Mouse (Mus musculus) CH12.LX (cell line): ENCODE measurements around the gene Myt1l. TPM values are rescaled to one million over a fixed set of nuclear protein-coding genes. Genes with fewer than 3 reads are reported as not detected.

Source experiments
- DNase-seq: peaks from one replicate; pipeline ENCODE4 v3.0.0-alpha.2; 2013; ENCODE audit errors: extremely low read depth
- H3K27ac ChIP-seq: 2 replicates; pipeline ENCODE4 v1.5.1; 2012; ENCODE audit warnings: low read depth, mild to moderate bottlenecking, control low read depth, moderate library complexity; ENCODE audit not compliant: insufficient read depth
- H3K27me3 ChIP-seq: replicated peaks from 2 replicates; pipeline ENCODE3; 2012; ENCODE audit warnings: inconsistent platforms
- H3K36me3 ChIP-seq, 2 experiments: replicated peaks in 1 of 2; 2 replicates each; pipeline versions ENCODE3 to v1.6.1; 2012; ENCODE audit warnings: inconsistent platforms in 1 of 2, low read length in 1 of 2, mild to moderate bottlenecking in 1 of 2, mixed read lengths in 1 of 2, moderate library complexity in 1 of 2; ENCODE audit not compliant: control insufficient read depth in 1 of 2, insufficient read depth in 1 of 2
- H3K4me1 ChIP-seq, 2 experiments: 2 replicates each; pipeline ENCODE4 v1.6.1; 2012; ENCODE audit warnings: inconsistent platforms in 1 of 2, moderate library complexity in 1 of 2; ENCODE audit not compliant: insufficient read depth in 2 of 2, control insufficient read depth in 1 of 2
- H3K4me2 ChIP-seq: 2 replicates; pipeline ENCODE4 v1.6.1; 2012; ENCODE audit warnings: low read depth, mild to moderate bottlenecking, control low read depth; ENCODE audit not compliant: poor library complexity, insufficient read depth, severe bottlenecking
- H3K4me3 ChIP-seq, 3 experiments: fragments of 150-350 bp in 1 of 3; sonication (generic) in 1 of 3; replicated peaks in 1 of 3; 2 replicates each; pipeline versions ENCODE3 to v1.5.1; 2011 to 2012; ENCODE audit warnings: low read depth in 2 of 3, low read length in 2 of 3, mild to moderate bottlenecking in 2 of 3, moderate library complexity in 2 of 3, control low read depth in 1 of 3, improper control_type of control experiment in 1 of 3, inconsistent platforms in 1 of 3, mixed read lengths in 1 of 3; ENCODE audit not compliant: poor library complexity in 1 of 3
- H3K79me2 ChIP-seq: replicated peaks from 2 replicates; pipeline ENCODE4 v1.6.1; 2012; ENCODE audit warnings: mild to moderate bottlenecking, moderate library complexity; ENCODE audit not compliant: control insufficient read depth, poor library complexity, insufficient read depth, severe bottlenecking; ENCODE audit errors: extremely low read depth
- H3K9ac ChIP-seq: 2 replicates; pipeline ENCODE4 v1.6.1; 2012; ENCODE audit warnings: low read depth, mild to moderate bottlenecking, control low read depth, moderate library complexity; ENCODE audit not compliant: insufficient read depth
- H3K9me3 ChIP-seq: replicated peaks from 2 replicates; pipeline ENCODE3; 2012; ENCODE audit warnings: low read length, inconsistent platforms, mixed read lengths
- BHLHE40 ChIP-seq: IDR thresholded peaks from 2 replicates; pipeline ENCODE4 v1.6.1; 2011; ENCODE audit warnings: mild to moderate bottlenecking, low read depth, low read length, improper control_type of control experiment
- CHD1 ChIP-seq: IDR thresholded peaks from 2 replicates; pipeline ENCODE4 v1.6.1; 2012; ENCODE audit warnings: low read depth, low read length, improper control_type of control experiment, inconsistent platforms
- ELF1 ChIP-seq: IDR thresholded peaks from 2 replicates; pipeline ENCODE4 v1.6.1; 2014; ENCODE audit warnings: low read depth, mild to moderate bottlenecking, inconsistent platforms, low read length, improper control_type of control experiment
- EP300 ChIP-seq: IDR thresholded peaks from 2 replicates; pipeline ENCODE4 v1.6.1; 2011; ENCODE audit warnings: low read length, improper control_type of control experiment
- ETS1 ChIP-seq: conservative IDR thresholded peaks from 2 replicates; pipeline ENCODE4 v1.6.1; 2012; ENCODE audit warnings: low read depth, mild to moderate bottlenecking, inconsistent platforms, low read length, improper control_type of control experiment, moderate library complexity
- HCFC1 ChIP-seq: IDR thresholded peaks from 2 replicates; pipeline ENCODE4 v1.6.1; 2012; ENCODE audit warnings: low read depth, mild to moderate bottlenecking, inconsistent platforms, low read length, improper control_type of control experiment
- IRF4 ChIP-seq: IDR thresholded peaks from 2 replicates; pipeline ENCODE4 v1.6.1; 2014; ENCODE audit warnings: low read depth, mild to moderate bottlenecking, inconsistent platforms, low read length, improper control_type of control experiment
- JUND ChIP-seq: conservative IDR thresholded peaks from 2 replicates; pipeline ENCODE4 v1.6.1; 2011; ENCODE audit warnings: low read depth, low read length, improper control_type of control experiment
- KAT2A ChIP-seq: IDR thresholded peaks from 2 replicates; pipeline ENCODE4 v1.6.1; 2012; ENCODE audit warnings: low read length, improper control_type of control experiment, inconsistent platforms; ENCODE audit not compliant: insufficient replicate concordance
- MAX ChIP-seq: IDR thresholded peaks from 2 replicates; pipeline ENCODE4 v1.6.1; 2011; ENCODE audit warnings: low read length, improper control_type of control experiment
- MXI1 ChIP-seq: IDR thresholded peaks from 2 replicates; pipeline ENCODE4 v1.6.1; 2011; ENCODE audit warnings: mild to moderate bottlenecking, low read depth, low read length, improper control_type of control experiment
- MYC ChIP-seq: IDR thresholded peaks from 2 replicates; pipeline ENCODE4 v1.6.1; 2011; ENCODE audit warnings: low read depth, mild to moderate bottlenecking, improper control_type of control experiment, low read length
- NELFE ChIP-seq: IDR thresholded peaks from 2 replicates; pipeline ENCODE4 v1.6.1; 2011; ENCODE audit warnings: low read depth, low read length, improper control_type of control experiment
- NRF1 ChIP-seq: IDR thresholded peaks from 2 replicates; pipeline ENCODE4 v1.6.1; 2014; ENCODE audit warnings: low read depth, mild to moderate bottlenecking, inconsistent platforms, low read length, improper control_type of control experiment, moderate library complexity
- PAX5 ChIP-seq: IDR thresholded peaks from 2 replicates; pipeline ENCODE4 v1.6.1; 2012; ENCODE audit warnings: low read length, inconsistent platforms, mixed read lengths
- POLR2A ChIP-seq: IDR thresholded peaks from 2 replicates; pipeline ENCODE4 v1.6.1; 2011; ENCODE audit warnings: low read depth, mild to moderate bottlenecking, improper control_type of control experiment, low read length
- POLR2AphosphoS2 ChIP-seq: IDR thresholded peaks from 2 replicates; pipeline ENCODE4 v1.6.1; 2011; ENCODE audit warnings: low read depth, low read length, improper control_type of control experiment
- RAD21 ChIP-seq: IDR thresholded peaks from 2 replicates; pipeline ENCODE4 v1.6.1; 2011; ENCODE audit warnings: low read depth, mild to moderate bottlenecking, low read length, improper control_type of control experiment, moderate library complexity
- SIN3A ChIP-seq: IDR thresholded peaks from 2 replicates; pipeline ENCODE4 v1.6.1; 2012; ENCODE audit warnings: low read length, improper control_type of control experiment, inconsistent platforms
- TBP ChIP-seq: conservative IDR thresholded peaks from 2 replicates; pipeline ENCODE4 v1.6.1; 2011; ENCODE audit warnings: low read depth, low read length, improper control_type of control experiment
- USF1 ChIP-seq: IDR thresholded peaks from 2 replicates; pipeline ENCODE4 v1.6.1; 2014; ENCODE audit warnings: low read depth, mild to moderate bottlenecking, inconsistent platforms, low read length, improper control_type of control experiment
- USF2 ChIP-seq: conservative IDR thresholded peaks from 2 replicates; pipeline ENCODE4 v1.6.1; 2011; ENCODE audit warnings: low read depth, low read length, improper control_type of control experiment
- ZC3H11A ChIP-seq: IDR thresholded peaks from 2 replicates; pipeline ENCODE4 v1.6.1; 2012; ENCODE audit warnings: low read depth, mild to moderate bottlenecking, inconsistent platforms, low read length, improper control_type of control experiment
- ZKSCAN1 ChIP-seq: IDR thresholded peaks from 2 replicates; pipeline ENCODE4 v1.6.1; 2012; ENCODE audit warnings: low read depth, inconsistent platforms, low read length, improper control_type of control experiment, borderline replicate concordance
- ZMIZ1 ChIP-seq: IDR thresholded peaks from 2 replicates; pipeline ENCODE4 v1.6.1; 2012; ENCODE audit warnings: low read depth, mild to moderate bottlenecking, inconsistent platforms, low read length, improper control_type of control experiment
- dilution Hi-C: fragments of 300-500 bp; cut with MboI; formaldehyde crosslinking; loops from 2 replicates; pipeline ENCODE4 v1.14.3; 2020; ENCODE audit warnings: low sequenced_read_pairs; ENCODE audit not compliant: extremely low pct_unique_long_range_greater_than_20kb, extremely low pct_ligation_motif_present
- in situ Hi-C: fragments of 300-500 bp; cut with MboI; formaldehyde crosslinking; loops from 3 replicates; pipeline ENCODE4 v1.14.3; 2019; ENCODE audit warnings: low sequenced_read_pairs, low pct_ligation_motif_present, low pct_unique_long_range_greater_than_20kb, mixed read lengths
- polyA plus RNA-seq: library from polyadenylated mRNA; unstranded; fragments of >175 nt; gene quantifications from 2 replicates; pipeline ENCODE4 v1.2.1, GENCODE M21; 2012; ENCODE audit warnings: low read depth; ENCODE audit not compliant: insufficient read length
- total RNA-seq, 2 experiments: library from RNA; depleted of rRNA; stranded (reverse); fragments of 300-350 nt in 1 of 2; fragments of >200 nt in 1 of 2; gene quantifications; 2 replicates each; pipeline ENCODE4 v1.2.3; 2012 to 2014

Gene Myt1l
- total and polyA plus RNA-seq, 3 experiments: 0.31 to 1.1 TPM; not detected in 1

DNA sequence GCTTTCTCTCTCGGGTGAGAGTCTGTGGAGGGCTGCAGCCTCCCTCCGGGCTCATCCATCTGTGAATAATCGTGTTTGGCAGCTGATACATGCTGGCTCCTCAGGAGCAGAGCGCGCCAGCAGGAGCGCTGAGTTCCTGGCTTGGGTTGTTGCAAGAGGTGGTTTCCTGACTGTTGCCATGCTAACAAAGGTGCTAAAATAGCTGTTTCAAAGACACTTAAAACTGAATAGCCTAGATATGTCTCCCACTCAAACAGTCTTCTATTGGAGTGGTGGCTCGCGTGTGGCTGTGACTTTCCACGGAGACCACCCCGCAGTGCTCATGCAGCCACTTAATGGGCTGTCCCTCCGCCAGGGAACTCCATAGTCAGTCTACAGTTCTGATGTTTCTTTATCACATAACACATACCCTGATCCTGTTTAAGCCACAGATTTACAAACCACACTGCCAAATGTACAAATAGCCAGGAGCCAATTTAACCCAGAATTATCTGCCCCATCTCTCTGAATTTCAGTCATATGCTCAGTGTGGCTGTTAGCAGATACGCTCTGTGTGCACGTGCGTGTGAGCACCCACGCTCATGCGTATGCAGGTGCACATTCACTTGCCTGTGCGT is 195.6 kb downstream of the Myt1l start:
- DNase-seq: no peak
- in situ Hi-C loops: no loop called here
- H3K4me3 ChIP-seq: no peak overlapping the region
- no peak overlapping the region for H3K9ac ChIP-seq
- no peaks in the 10 kb centered on the region for H3K9me3 ChIP-seq
- no peak overlapping the region for H3K27ac ChIP-seq
- TF ChIP-seq JUND (no peak), MYC (no peak), PAX5 (no peak), MAX (no peak), ZKSCAN1 (no peak), CHD1 (no peak), KAT2A (no peak), IRF4 (no peak), MXI1 (no peak), NRF1 (no peak), ELF1 (no peak), USF1 (no peak), SIN3A (no peak), POLR2A (no peak), BHLHE40 (no peak), ZMIZ1 (no peak)
- no peaks in the 10 kb centered on the region for H3K79me2 ChIP-seq
- no peak overlapping the region for H3K4me2 ChIP-seq
- H3K4me1 ChIP-seq: no peaks in the 10 kb centered on the region
- no peaks in the 10 kb centered on the region for H3K36me3 ChIP-seq
- dilution Hi-C loops: no loop called here
- no peaks in the 10 kb centered on the region for H3K27me3 ChIP-seq

- no peaks in the 10 kb centered on the region for H3K4me1 ChIP-seq
- no peak overlapping the region for H3K4me3 ChIP-seq
- dilution Hi-C loops (no loop called here), in situ Hi-C loops (no loop called here)
- H3K27ac ChIP-seq: no peak overlapping the region
- H3K36me3 ChIP-seq: no peaks in the 10 kb centered on the region
- no peaks in the 10 kb centered on the region for H3K27me3 ChIP-seq
- H3K9ac ChIP-seq: no peak overlapping the region
- no peak for DNase-seq
- H3K9me3 ChIP-seq: no peaks in the 10 kb centered on the region
- TF ChIP-seq ZMIZ1 (no peak), RAD21 (no peak), CHD1 (no peak), KAT2A (no peak), EP300 (no peak), USF2 (no peak), TBP (no peak), USF1 (no peak), NELFE (no peak), ZC3H11A (no peak), MXI1 (no peak), HCFC1 (no peak), POLR2AphosphoS2 (no peak), SIN3A (no peak), NRF1 (no peak), ETS1 (no peak)
- H3K4me2 ChIP-seq: no peak overlapping the region
- H3K79me2 ChIP-seq: no peaks in the 10 kb centered on the region
Observed at GRCm38 (mm10) chr12:29728294-29728693, 200.1 kb downstream of the Myt1l start.
